Mouse (Mus musculus) T-helper 1 cell (primary cell): ENCODE data around the gene 4930412O13Rik.

Source experiments
- in situ Hi-C: fragments of 300-600 bp; cut with MboI, MseI; formaldehyde crosslinking; loops from one replicate; pipeline ENCODE4 v1.15.1; 2025; ENCODE audit warnings: high pct_unique_total_duplicates

The 4930412O13Rik gene

DNA sequence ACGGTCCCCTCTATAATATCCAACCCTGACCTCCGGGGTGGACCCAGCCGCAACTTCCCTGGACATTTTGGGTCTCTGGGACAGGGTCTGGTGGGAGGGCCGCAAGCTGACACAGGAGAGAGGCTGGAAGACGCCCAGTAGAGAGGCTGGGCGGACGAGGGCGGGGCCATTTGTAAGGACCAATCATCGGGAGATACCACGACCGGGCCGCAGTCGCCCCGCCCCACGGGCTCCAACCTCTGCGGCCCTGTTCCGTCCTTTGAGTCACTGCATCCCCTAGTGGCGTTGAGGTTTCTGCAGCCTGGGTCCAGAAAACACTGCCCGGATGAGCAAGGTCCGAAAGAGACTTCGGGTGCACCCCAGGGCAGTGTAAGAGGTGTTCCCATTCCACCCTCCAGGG lies 1.6 kb upstream of the 4930412O13Rik start:
- in situ Hi-C loops = loop anchor here (10.0 kb wide), 1 partner anchor 1285 kb away; no protein-coding TSS in a partner anchor

- in situ Hi-C loops = loop anchor here (5.0 to 10.0 kb wide), 2 partner anchors 193 to 525 kb away; no protein-coding TSS in a partner anchor
Observed at GRCm38 (mm10) chr2:9880271-9880670, 781 bp upstream of the 4930412O13Rik start.

DNA sequence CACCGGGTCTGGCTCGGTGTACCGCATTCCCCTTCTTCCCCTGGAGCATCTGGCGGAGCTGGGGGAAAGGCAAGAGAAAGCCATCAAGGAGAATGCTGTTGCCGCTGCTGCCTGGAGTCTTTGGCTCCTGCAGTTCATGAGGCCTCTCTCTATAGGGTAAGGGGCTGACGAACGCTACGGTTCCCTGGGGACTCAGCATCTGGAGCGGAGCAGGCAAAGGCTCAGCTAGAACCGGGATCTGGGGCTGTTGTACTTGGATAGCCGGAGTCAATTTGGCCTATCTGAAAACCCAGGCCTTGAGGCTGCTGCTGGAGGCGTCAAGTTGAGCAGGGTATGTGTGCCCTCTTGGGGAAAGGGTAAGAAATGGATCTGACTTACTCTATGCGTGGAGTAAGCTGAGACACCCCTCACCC lies 565 bp downstream of the 4930412O13Rik start:
- in situ Hi-C loops = loop anchor here (5.0 to 10.0 kb wide), 2 partner anchors 194 to 527 kb away; no protein-coding TSS in a partner anchor

DNA sequence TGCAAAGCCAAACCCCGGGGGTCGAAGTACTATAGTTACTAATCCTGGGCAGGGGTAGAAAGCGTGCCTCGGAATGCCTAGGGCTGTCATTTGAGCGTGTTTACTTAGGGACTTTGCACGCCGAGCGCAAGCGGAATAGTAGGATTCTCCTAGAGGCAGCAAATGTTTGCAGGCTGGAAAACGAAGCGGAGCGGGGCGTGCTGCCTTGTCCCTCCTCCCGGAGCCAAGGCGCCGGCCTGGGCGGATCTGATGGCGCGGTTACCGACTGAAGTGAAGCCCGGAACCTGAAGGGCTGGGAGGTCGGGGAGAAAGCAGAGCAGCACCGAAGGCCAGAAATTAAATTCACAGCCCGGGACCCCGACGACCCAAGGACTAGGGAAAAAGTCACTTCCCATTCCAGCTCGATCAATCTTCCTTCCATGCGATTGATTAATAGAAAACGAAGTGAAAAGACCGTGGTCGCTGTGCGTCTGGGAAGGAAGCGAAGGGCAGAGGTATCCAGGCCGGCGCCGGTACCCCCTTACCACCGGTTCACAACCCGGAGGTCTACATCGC lies 1.4 kb downstream of the 4930412O13Rik start:
- in situ Hi-C loops = loop anchor here (5.0 to 10.0 kb wide), 2 partner anchors 195 to 528 kb away; no protein-coding TSS in a partner anchor

DNA sequence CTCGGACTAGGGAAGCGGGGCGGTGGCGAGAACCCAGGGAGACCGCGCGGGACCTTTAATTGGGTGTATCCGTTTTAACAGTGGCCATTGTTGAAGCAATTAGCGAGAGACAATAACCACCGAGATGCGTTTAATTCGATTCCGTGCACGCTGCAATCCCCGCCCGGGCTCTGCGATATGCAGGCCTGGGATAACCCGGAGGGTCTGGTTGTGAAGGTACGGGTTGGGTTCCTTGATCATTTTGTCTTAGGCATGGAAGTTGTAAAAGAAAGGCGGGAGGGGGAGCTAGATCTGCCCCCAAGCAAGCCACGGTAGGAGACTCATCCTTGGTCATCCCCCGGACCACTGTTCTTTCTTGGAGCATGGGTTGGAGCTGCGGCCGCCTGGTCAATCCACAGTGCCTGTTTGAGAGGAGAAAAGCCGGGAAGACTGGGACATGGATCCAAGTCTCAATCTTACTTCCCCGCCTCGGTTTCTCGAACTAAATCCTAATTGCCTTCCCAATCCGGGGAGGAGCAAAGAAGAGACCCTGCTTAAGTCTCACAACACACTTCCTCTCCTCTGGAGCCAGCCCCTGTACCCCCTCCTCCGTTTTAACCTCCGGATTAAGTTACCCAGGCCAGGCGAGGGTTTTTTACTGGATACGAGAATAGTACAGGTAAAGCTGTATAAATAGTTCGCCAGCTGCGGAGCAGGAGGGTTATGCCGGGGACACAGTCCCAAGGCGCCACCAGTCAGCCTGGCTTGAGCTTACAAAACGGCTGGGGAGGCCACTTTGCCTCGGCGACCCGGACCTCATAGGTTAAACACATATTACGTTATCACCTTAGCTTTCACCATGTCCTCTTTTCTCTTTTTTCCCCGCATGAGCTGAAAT lies 2.1 kb downstream of the 4930412O13Rik start:
- in situ Hi-C loops = loop anchor here (5.0 to 10.0 kb wide), 2 partner anchors 196 to 528 kb away; no protein-coding TSS in a partner anchor

DNA sequence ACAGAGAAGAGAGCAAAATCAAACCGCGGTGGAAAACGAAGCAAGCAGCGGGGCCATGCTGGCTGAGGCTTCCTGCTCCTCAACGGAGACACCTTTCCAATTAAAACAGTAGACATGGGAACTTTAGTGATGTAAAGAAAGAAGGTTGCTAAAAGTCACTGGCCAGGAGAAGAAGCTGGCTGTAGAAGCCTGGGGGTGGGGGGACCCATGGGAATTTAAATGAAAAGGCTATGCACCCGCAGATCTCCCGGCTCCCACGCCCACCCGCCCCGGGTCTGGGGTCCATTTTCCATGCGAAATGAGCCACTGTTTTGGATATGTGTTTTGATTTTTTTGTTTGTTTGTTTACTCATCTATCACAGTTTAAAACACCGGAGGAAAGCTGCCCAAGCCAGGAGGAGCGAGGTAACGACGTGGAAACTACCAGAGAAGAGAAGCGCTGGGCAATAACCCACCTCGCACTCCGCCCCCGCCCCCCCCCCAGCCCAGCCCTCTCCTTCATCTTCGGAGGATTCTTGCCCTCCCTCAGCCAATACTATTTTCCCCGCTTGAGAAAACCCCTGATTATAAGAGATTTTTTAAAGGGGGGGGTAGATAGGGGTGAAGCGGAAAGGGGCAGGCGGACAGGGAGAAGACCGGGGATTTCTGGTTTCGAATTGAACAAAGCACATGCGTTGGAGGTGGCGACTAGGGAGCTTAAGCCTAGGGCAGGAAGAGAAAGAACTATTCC lies 2.9 kb downstream of the 4930412O13Rik start:
- in situ Hi-C loops = loop anchor here (5.0 to 10.0 kb wide), 2 partner anchors 197 to 529 kb away; no protein-coding TSS in a partner anchor

GRCm38 (mm10) chr2:9884533-9885216 lies 3.6 kb downstream of the 4930412O13Rik start:
- in situ Hi-C loops = loop anchor here (5.0 to 10.0 kb wide), 2 partner anchors 197 to 530 kb away; no protein-coding TSS in a partner anchor

DNA sequence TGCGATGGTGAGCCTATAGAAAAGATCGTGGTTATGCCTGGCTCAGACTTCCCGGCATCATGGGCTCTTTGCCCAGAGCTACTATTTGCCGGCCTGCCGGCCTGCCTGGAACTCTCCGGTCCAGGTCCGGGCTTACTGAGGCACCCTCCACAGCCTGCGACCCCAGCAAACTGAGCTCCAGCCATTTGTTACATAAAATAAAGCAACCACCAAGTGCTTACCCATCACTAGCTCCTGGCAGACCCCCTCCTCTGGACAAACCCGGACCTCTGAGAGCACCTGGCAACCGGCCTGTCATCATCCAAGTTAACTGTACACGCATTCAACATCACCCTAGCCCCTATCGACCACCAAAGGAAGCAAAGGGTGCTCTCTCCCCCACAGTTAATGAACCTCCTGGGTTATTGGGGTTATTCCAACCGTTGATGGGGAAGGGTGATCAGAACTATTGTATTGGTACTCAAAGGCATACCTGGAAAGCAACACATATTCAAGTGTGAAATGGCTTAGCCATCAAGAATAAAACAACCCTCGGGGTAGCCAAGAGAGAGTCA lies 4.2 kb downstream of the 4930412O13Rik start:
- in situ Hi-C loops = loop anchor here (10.0 kb wide), 1 partner anchor 530 kb away; no protein-coding TSS in a partner anchor

DNA sequence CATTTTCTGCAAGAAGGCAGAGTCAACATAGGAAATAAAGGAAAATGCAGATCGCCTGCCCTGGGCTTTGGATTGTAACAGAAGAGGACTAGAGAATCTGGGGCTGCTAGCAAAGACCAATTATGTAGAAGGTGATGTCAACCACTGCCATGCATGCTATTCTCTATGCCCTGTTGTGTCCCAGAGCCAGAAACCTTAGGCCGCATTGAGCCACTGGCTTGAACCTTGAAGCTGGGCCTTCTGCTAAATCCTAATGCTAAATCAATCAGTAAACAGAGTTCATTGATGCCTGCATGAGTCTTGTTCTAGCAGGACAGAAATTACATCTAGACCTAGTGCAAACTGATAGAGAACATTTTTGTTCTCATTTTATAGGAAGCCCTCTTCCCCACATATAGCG lies 5.0 kb downstream of the 4930412O13Rik start:
- in situ Hi-C loops = loop anchor here (10.0 kb wide), 1 partner anchor 531 kb away; no protein-coding TSS in a partner anchor

DNA sequence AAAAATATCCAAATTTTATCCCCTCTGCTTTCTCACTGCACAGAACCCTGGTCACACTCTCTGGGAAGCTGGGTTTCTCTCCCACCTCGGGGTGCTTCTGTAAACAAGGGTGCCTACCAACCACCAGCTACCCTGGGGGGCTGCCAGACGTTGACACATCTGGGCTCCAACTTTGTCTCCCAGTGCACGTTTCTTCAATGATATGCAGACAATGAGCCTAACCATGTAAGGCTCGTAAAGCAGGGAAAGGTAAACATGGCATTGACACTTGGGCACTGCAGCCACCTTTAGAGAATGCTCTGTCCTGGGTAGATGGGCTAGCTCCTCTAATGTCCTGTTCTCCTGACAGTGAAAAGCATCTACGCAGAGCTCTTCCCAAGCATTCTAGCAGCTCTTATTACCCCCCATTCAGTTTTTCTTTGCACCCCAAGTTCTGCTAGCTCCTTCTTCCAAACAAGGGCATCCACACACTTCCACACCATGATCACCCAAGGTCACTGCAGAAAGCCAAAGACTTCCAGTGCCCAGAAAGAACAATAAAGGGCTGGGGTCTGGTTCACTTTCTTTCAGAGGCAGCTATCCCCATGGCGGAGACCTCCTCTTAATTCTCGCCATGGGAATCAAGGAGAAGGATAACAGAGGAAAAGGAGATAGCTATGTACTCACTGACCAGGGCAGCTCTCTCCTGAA lies 6.0 kb downstream of the 4930412O13Rik start:
- in situ Hi-C loops = loop anchor here (10.0 kb wide), 1 partner anchor 532 kb away; no protein-coding TSS in a partner anchor

DNA sequence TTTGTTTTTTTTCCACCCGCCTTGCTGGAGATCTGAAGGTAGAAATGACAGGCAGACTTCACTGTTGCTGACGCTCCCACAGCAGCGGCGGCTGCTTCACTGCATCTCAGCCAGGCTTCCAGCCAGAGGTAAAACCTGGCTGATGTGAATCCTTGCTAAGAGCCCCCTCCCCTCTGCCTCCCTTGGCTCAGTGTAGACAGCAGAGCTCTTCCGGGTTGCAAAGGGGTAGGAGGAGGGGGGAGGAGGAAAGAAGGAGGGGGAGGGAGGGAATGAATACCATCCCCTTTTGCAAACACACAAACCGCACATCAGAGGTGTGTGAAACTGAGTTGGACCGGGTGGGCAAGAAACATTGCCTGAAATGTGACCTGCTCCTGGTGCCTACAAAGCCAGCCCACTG lies 6.6 kb downstream of the 4930412O13Rik start:
- in situ Hi-C loops = loop anchor here (10.0 kb wide), 1 partner anchor 533 kb away; no protein-coding TSS in a partner anchor

- in situ Hi-C loops = loop anchor here (10.0 kb wide), 1 partner anchor 534 kb away; no protein-coding TSS in a partner anchor
Observed at GRCm38 (mm10) chr2:9888913-9889650, 8.0 kb downstream of the 4930412O13Rik start, which contains the start of gene 9230102O04Rik. Gene 9230102O04Rik, minus strand, starts transcription at chr2:9889540.

DNA sequence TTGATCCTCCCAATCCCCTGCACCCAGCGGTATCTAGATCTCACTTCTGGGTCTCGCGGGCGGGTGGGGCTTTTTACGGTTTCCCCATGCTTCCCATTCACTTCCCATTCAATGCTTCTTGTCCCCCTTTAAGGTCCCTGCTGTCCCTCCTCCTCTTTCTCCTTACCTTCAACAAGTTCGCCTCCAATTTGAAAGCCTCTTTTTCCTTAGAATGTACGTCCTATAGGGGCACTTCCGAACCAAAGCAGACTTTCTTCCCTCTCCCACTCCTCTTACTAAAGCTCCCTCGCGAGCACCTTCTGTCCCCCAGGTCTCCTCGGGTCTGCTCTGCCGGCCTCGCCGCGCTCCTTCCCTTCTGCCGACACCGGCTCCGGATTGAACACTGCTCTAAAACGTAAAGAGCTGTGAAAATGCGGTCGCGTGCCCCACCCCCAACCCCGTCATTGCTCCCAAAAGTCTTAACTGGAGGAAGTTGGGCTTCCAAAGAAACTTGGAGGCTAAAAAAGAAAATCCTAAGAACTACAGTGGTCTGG lies 8.7 kb downstream of the 4930412O13Rik start, which contains the start of gene Gata3:
Gata3 (minus strand) TSS at position 384 of the 533 bp plus-strand sequence.
- in situ Hi-C loops = loop anchor here (5.0 to 10.0 kb wide), 3 partner anchors 113 to 1212 kb away; no protein-coding TSS in a partner anchor

DNA sequence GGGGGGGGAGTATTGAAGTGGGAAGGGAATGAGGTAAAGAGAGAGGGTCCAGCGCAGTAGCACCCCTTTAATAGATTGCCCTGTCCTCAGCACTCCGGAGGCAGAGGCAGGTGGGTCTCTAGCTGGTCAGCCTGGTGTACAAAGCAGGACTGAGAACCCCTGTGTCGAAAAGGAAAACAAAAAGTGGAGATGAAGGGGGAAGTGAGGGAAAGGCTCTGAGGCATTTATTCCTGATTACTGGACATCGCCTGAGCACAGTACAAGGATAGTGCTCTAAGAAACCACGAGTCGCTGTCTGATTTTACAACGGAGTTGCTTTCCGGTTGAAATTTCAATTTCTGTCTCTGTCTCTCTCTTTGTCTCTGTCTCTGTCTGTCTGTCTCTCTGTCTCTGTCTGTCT lies 9.2 kb downstream of the 4930412O13Rik start:
- in situ Hi-C loops = loop anchor here (5.0 kb wide), 2 partner anchors 112 to 1213 kb away; no protein-coding TSS in a partner anchor

DNA sequence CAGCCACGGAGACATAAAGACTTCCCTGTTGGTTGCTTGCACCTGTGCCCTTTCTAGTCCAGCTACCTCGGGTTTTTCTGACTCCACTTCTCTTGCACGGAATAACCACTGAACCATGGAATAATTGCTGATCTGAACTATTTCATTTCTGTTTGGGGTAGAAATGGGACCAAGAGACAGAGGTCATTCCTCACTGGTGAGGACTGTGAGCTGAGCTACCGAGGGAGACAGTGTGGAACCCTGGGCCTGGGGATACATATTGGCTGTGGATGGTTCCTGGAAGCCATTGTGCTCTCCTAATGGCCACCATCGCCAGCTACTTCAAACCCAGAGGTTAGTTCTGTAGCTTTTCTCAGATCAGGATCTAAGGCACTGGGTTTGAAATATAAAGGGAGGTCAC lies 9.9 kb downstream of the 4930412O13Rik start:
- in situ Hi-C loops = loop anchor here (5.0 kb wide), 2 partner anchors 111 to 1214 kb away; no protein-coding TSS in a partner anchor

DNA sequence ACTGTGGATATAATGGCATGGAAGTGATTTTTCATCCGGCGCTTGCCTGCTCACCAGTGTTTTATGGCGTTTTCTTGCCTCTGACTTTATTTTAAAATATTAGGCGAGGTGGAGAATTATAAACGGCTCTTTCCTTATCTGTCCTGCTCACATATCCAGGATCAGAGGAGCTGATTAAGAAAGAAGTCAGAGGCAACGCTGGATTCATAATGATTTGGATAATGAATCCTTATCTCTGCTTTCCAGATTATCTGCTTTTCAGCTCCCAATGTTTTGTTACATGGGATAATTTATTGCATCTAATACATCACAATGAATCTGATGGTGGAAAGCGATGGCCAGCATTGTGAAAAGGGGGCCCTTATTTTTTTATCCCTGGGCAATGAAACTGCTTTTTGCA lies 11.5 kb downstream of the 4930412O13Rik start:
- in situ Hi-C loops = loop anchor here (5.0 kb wide), 2 partner anchors 110 to 1215 kb away; no protein-coding TSS in a partner anchor

GRCm38 (mm10) chr2:9893272-9893953 lies 12.4 kb downstream of the 4930412O13Rik start:
- in situ Hi-C loops = loop anchor here (5.0 kb wide), 2 partner anchors 109 to 1216 kb away; no protein-coding TSS in a partner anchor
